Mouse (Mus musculus) fibroblast of lung, adult 2 months (primary cell): ENCODE results near the gene Zfp788.
A peak's percentile ranks its signal among the peaks of the same experiment; 100 is the strongest.
"Not testable (repeated sequence)": the region's sequence is repeated elsewhere in the genome, so short reads cannot be mapped to it uniquely, and the experiment has no call there.

Source experiments
- DNase-seq: peaks from one replicate; pipeline ENCODE4 v3.0.0-alpha.2; 2011; ENCODE audit warnings: low read depth

The Zfp788 gene

GRCm38 (mm10) chr7:41632409-41633220, at the start of gene Zfp788:
Zfp788 (plus strand) TSS chr7:41633203.
- DNase-seq, result peak; percentile 96

GRCm38 (mm10) chr7:41587831-41588230, 45.2 kb upstream of the Zfp788 start:
- not testable (repeated sequence) for DNase-seq

GRCm38 (mm10) chr7:41598615-41599014, 34.4 kb upstream of the Zfp788 start:
- DNase-seq, result no peak

- DNase-seq, result peak; percentile 82
Measured at GRCm38 (mm10) chr7:41599034-41599813, 33.8 kb upstream of the Zfp788 start, which contains the start of gene 2610021A01Rik. 2610021A01Rik (plus strand) TSS chr7:41599230.

GRCm38 (mm10) chr7:41599932-41600548, 33.0 kb upstream of the Zfp788 start:
- DNase-seq, result no peak

- DNase-seq, result no peak
Measured at GRCm38 (mm10) chr7:41611654-41612053, 21.3 kb upstream of the Zfp788 start.

GRCm38 (mm10) chr7:41616241-41616640, 16.8 kb upstream of the Zfp788 start:
- DNase-seq, result not testable (repeated sequence)

GRCm38 (mm10) chr7:41633221-41633984, 400 bp downstream of the Zfp788 start:
- DNase-seq, result peak; percentile 94

- DNase-seq, result not testable (repeated sequence)
Measured at GRCm38 (mm10) chr7:41674326-41674725, 41.3 kb downstream of the Zfp788 start.
